Mouse (Mus musculus) limb, embryonic 14.5 days (tissue): Measurements from ENCODE around the gene Ccdc61. TPM values are rescaled to one million over a fixed set of nuclear protein-coding genes. Genes with fewer than 3 reads are reported as not detected.

Experiments used
- ATAC-seq: fragments of 200-750 bp; cut with Nextera tagmentation; 2 replicates; pipeline ENCODE4 v1.8.0; 2017; ENCODE audit warnings: low read depth, moderate number of reproducible peaks, moderate TSS enrichment; ENCODE audit not compliant: low FRiP score
- DNase-seq: peaks from one replicate; pipeline ENCODE4 v3.0.0-alpha.2; 2015; ENCODE audit warnings: low spot score
- H3K27ac ChIP-seq: fragments of 300-500 bp; sonication (generic); replicated peaks from 2 replicates; pipeline ENCODE4 v1.5.1; 2014; ENCODE audit warnings: low read depth, mild to moderate bottlenecking, low read length, moderate library complexity, mixed read lengths
- H3K27me3 ChIP-seq: fragments of 300-500 bp; sonication (generic); 2 replicates; pipeline ENCODE4 v1.6.1; 2014; ENCODE audit warnings: low read length, mixed read lengths; ENCODE audit not compliant: control insufficient read depth, insufficient read depth
- H3K36me3 ChIP-seq: fragments of 300-500 bp; sonication (generic); 2 replicates; pipeline ENCODE4 v1.6.1; 2014; ENCODE audit warnings: mild to moderate bottlenecking, low read length, moderate library complexity, mixed read lengths; ENCODE audit not compliant: control insufficient read depth, insufficient read depth
- H3K4me1 ChIP-seq: fragments of 300-500 bp; sonication (generic); 2 replicates; pipeline ENCODE4 v1.6.1; 2014; ENCODE audit warnings: antibody characterized with exemption, low read length, mixed read lengths; ENCODE audit not compliant: control insufficient read depth, insufficient read depth
- H3K4me2 ChIP-seq: fragments of 300-500 bp; sonication (generic); replicated peaks from 2 replicates; pipeline ENCODE4 v1.6.1; 2014; ENCODE audit warnings: low read depth, mild to moderate bottlenecking, low read length, moderate library complexity; ENCODE audit not compliant: severe bottlenecking
- H3K4me3 ChIP-seq: fragments of 300-500 bp; sonication (generic); replicated peaks from 2 replicates; pipeline ENCODE4 v1.5.1; 2014; ENCODE audit warnings: low read length
- H3K9ac ChIP-seq: fragments of 300-500 bp; sonication (generic); 2 replicates; pipeline ENCODE4 v1.6.1; 2014; ENCODE audit warnings: mild to moderate bottlenecking, low read depth, low read length, moderate library complexity; ENCODE audit not compliant: severe bottlenecking
- H3K9me3 ChIP-seq: fragments of 300-500 bp; sonication (generic); 2 replicates; pipeline ENCODE4 v1.6.1; 2016; ENCODE audit warnings: low read length; ENCODE audit not compliant: control insufficient read depth
- POLR2A ChIP-seq: fragments of 200-500 bp; IDR thresholded peaks from 2 replicates; pipeline ENCODE4 v1.8.0; 2012; ENCODE audit warnings: inconsistent platforms, mild to moderate bottlenecking, moderate library complexity, borderline replicate concordance; ENCODE audit not compliant: insufficient read depth, insufficient read length; ENCODE audit errors: extremely low read depth
- WGBS: fragments of 180-500 bp; shearing (Covaris S2); extraction: QIAGEN DNeasy Blood & Tissue Kit; methylation state at CpG from one replicate; pipeline ENCODE4 v1.1.7; 2014; 5-methylcytosine and 5-hydroxymethylcytosine counted together
- polyA plus RNA-seq, 2 experiments: library from polyadenylated mRNA; depleted of rRNA in 1 of 2; stranded (reverse) in 1 of 2; unstranded in 1 of 2; fragments of >200 nt; fragmentation: Nextera tagmentation in 1 of 2; extraction: Ambion mirVana in 1 of 2; gene quantifications; 2 replicates each; pipeline versions ENCODE4 v1.2.1 to v1.2.3; 2012 to 2014

Ccdc61 gene
- polyA plus RNA-seq (2012; rRNA removed) (46.7 and 50.1 TPM in 2 replicates), polyA plus RNA-seq (2014; fragmentation: Nextera tagmentation; extraction: Ambion mirVana) (23.9 and 29.0 TPM in 2 replicates)

DNA sequence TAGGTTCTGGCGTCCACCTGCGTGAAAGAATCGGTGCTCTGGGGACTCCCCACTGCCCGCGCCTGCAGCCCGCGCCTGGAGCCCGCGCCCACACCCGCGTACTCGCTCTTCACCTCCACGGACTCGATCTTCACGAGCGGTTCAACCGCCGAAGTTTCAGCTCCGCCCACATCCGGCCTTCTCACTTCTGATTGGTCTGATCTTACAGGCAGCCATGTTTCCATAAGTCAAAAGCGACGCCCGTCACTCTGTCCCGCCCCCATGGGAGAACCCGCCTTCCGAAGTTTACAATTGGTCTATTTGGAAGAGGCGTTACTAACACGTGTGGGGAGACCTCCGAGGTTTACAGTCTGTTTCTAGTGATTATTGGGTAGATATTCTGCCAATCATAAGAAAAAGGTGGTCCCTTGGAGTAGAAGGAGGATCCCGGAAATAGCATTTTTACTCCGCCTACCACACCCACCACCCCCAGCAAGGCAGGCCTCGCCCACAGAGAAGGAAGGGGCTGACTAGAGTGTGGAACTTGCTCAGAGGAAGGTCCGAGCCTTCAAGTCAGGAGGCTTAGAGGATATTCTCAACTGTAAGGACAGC, at the start of gene Ccdc61:
TSS of gene Ccdc61 (minus strand) at position 175 of the 591 bp plus-strand sequence.
- Histone ChIP-seq H3K27me3 (no peaks in the 10 kb centered on the region), H3K9me3 (no peaks in the 10 kb centered on the region), H3K9ac (peak within 1 kb of the TSS; percentile 62), H3K4me3 (peak within 1 kb of the TSS; percentile 83), H3K36me3 (peaks cover 5% of the 10 kb centered on the region), H3K4me1 (peaks cover 9% of the 10 kb centered on the region; the same call in 1 of the 2 replicates), H3K4me2 (peak within 1 kb of the TSS; percentile 63), H3K27ac (no peak within 1 kb of the TSS)
- peak; percentile 99 for DNase-seq
- ATAC-seq = peak; percentile 100
- under 1% methylated on average over 33 of the region's 33 CpGs for WGBS
- peak; percentile 25; the same call in 1 of the 2 replicates for TF ChIP-seq POLR2A

DNA sequence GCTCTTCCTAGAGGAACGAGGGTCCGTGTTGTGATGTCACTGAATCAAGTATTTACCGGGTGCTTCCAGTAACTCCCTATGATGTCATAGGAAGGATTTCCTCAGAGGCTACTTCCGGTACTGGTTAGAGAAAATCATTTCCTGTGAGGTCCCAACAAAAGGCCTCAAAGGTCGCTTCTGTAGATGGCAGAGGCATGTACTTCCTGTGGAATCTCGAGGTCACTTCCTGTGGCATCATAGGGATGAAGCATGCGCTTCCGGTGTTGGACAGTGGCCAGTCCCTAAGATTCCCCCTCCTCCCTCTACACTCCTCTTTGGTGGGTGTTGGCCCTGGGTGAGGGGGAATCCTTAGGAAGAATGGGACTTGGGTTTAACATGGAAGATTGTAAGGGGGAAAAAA, 49.2 kb upstream of the Ccdc61 start:
- no peaks in the 10 kb centered on the region for H3K9me3 ChIP-seq
- no peaks in the 10 kb centered on the region for H3K36me3 ChIP-seq
- H3K4me1 ChIP-seq = peaks cover 6% of the 10 kb centered on the region; the same call in 1 of the 2 replicates
- peaks cover 85% of the 10 kb centered on the region for H3K27me3 ChIP-seq
- ATAC-seq = no peak
- DNase-seq = no peak
- WGBS = 56% methylated on average over 8 of the region's 8 CpGs
- no peak overlapping the region for H3K4me2 ChIP-seq
- no peak overlapping the region for H3K4me3 ChIP-seq
- no peak overlapping the region for H3K27ac ChIP-seq
- no peak overlapping the region for H3K9ac ChIP-seq
- no peak for TF ChIP-seq POLR2A

GRCm38 (mm10) chr7:18958384-18958766, 48.2 kb upstream of the Ccdc61 start:
- under 1% methylated on average over 17 of the region's 21 CpGs for WGBS
- Histone ChIP-seq H3K27ac (no peak overlapping the region), H3K4me2 (peak overlapping the region; percentile 96), H3K36me3 (no peaks in the 10 kb centered on the region), H3K9ac (peak overlapping the region; percentile 60), H3K27me3 (peaks cover 75% of the 10 kb centered on the region), H3K9me3 (no peaks in the 10 kb centered on the region), H3K4me3 (peak overlapping the region; percentile 59), H3K4me1 (peaks cover 6% of the 10 kb centered on the region; the same call in 1 of the 2 replicates)
- DNase-seq (no peak), ATAC-seq (no peak; the same call in 1 of the 2 replicates)
- no peak for TF ChIP-seq POLR2A

DNA sequence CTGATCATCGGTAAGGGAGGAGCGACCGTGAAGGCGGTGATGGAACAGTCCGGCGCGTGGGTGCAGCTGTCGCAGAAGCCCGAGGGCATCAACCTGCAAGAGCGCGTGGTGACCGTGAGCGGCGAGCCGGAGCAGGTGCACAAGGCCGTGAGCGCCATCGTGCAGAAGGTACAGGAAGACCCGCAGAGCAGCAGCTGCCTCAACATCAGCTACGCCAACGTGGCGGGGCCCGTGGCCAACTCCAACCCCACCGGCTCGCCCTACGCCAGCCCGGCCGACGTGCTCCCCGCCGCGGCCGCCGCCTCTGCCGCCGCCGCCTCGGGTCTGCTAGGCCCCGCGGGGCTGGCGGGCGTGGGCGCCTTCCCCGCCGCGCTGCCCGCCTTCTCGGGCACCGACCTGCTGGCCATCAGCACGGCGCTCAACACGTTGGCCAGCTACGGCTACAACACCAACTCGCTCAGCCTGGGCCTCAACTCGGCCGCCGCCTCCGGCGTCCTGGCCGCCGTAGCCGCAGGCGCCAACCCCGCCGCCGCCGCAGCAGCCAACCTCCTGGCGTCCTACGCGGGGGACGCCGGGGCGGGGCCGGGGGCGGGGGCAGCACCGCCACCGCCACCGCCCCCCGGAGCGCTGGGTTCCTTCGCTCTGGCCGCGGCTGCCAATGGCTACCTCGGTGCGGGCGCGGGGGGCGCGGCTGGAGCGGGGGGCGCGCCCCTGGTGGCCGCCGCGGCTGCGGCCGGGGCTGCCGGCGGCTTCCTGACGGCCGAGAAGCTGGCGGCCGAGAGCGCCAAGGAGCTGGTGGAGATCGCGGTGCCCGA, 47.6 kb upstream of the Ccdc61 start:
- TF ChIP-seq POLR2A = no peak

GRCm38 (mm10) chr7:18951397-18951796, 41.2 kb upstream of the Ccdc61 start:
- H3K27me3 ChIP-seq = peaks cover 21% of the 10 kb centered on the region
- 20% methylated on average over 15 of the region's 15 CpGs for WGBS

More for the DNA sequence above, 47.6 kb upstream of the Ccdc61 start:
- peak overlapping the region; percentile 60 for H3K9ac ChIP-seq
- peak overlapping the region; percentile 59 for H3K4me3 ChIP-seq
- H3K4me2 ChIP-seq = peak overlapping the region; percentile 96
- ATAC-seq (peak; percentile 84), DNase-seq (peak; percentile 42)
- WGBS = under 1% methylated on average over 61 of the region's 107 CpGs
- no peaks in the 10 kb centered on the region for H3K36me3 ChIP-seq
- H3K9me3 ChIP-seq = no peaks in the 10 kb centered on the region
- peaks cover 69% of the 10 kb centered on the region for H3K27me3 ChIP-seq
- no peak overlapping the region for H3K27ac ChIP-seq
- H3K4me1 ChIP-seq = peaks cover 5% of the 10 kb centered on the region; the same call in 1 of the 2 replicates

More at GRCm38 (mm10) chr7:18951397-18951796, 41.2 kb upstream of the Ccdc61 start:
- H3K9ac ChIP-seq = no peak overlapping the region
- no peaks in the 10 kb centered on the region for H3K4me1 ChIP-seq
- no peak for TF ChIP-seq POLR2A
- DNase-seq (peak; percentile 61), ATAC-seq (no peak; the same call in 1 of the 2 replicates)
- no peaks in the 10 kb centered on the region for H3K36me3 ChIP-seq
- no peak overlapping the region for H3K4me2 ChIP-seq
- H3K27ac ChIP-seq = no peak overlapping the region
- no peaks in the 10 kb centered on the region for H3K9me3 ChIP-seq
- no peak overlapping the region for H3K4me3 ChIP-seq
